Mouse (Mus musculus): ENCODE results near the gene Slc4a3.

DNA sequence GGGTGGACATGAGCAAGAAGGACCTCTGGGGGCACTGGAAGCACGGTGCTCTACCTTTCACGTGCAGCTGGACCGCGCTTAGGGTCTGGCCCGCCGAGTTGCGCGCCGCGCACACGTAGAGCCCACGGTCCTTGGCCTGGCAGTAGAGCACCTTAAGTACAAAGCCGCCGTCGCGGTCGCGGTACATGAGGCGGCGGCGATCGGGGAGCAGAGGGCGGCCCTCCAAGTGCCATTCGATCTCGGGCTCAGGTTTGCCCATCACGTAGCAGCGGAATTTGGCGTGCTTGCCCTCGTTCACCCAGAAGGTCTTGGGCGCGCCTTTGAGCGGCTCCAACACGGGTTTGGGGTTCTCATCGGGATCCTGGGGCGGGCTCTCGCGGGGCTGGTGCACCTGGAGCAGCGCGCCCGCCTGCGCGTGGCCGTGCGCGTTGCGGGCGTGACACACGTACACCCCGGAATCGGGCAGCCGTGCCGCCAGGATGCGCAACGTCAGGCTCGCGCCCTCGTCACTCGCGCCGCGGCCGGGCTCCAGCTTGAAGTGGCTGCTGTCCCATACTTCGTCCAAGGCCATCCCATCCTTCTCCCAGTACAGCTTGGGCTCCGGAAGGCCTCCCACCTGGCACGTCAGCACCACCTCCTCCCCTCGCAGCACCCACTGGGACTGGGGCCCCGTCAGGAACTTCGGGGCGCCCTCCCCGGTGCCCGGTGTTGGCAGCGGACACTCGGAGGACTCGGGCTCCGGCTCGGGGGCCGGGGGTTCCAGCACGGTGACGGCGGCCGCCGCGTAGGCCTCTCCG is 40.7 kb upstream of the Slc4a3 start:
- TF ChIP-seq POLR2A (IDR thresholded peaks at IDR 0.05; ENCODE audit: extremely low read depth, insufficient read depth, low read length), result peak; percentile 87
- TF ChIP-seq CTCF (IDR thresholded peaks at IDR 0.05; ENCODE audit: extremely low read depth, insufficient read depth, low read length), result no peak

Measured in cortical plate, adult 2 months (tissue).